In the genomic region with DNA sequence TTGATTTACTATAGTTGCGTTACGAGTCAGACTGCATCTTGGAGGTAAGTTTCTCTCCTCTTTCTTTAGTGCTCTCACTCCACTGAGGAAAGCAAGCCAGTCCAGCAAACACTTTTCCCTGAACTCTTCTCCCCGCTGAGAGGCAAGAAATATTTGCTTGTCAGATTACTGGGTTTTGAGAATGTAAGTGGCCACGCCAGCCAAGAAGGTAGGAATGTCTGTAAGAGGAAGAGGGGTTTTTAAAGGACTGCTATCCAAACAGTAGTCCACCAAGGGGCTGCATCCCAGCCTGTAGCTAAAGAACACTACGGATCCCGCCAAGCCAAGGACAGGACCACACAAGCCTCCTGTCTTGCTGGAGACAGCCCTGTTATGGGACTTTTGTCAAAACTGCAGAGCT, we compare ENCODE assay signal across 30 mouse cellular contexts.
DNase-seq lines count a peak whose midpoint lies in the region; ATAC-seq and TF ChIP-seq lines count a peak whose summit lies in the region.
"Had no signal": no experiment of that assay in that cellular context is flagged by ENCODE, and none has a peak within 500 bp of the region (broad histone marks: within the 10 kb centered on the region; RNA-seq: fewer than 3 reads in every experiment).

No protein-coding gene starts in this region.

- H3K4me2 ChIP-seq in kidney, embryonic 15.5 days = no peak overlapping the region
- no peak overlapping the region for H3K4me2 ChIP-seq in kidney, embryonic 14.5 days (replicated peaks; ENCODE audit: low read depth, low read length)
- no peak overlapping the region for H3K4me2 ChIP-seq in embryonic facial prominence, embryonic 15.5 days (replicated peaks)
- H3K4me2 ChIP-seq in lung, embryonic 15.5 days = peak overlapping the region; percentile 5; the same call in 1 of the 2 replicates
- H3K4me2 ChIP-seq in hindbrain, postnatal 0 days (ENCODE audit: low read depth, low read length) = no peak overlapping the region
- H3K4me2 ChIP-seq: heart, embryonic 12.5 days; intestine, embryonic 15.5 days; neural tube, embryonic 15.5 days; stomach, embryonic 15.5 days had no signal

- H3K36me3 ChIP-seq in kidney, embryonic 15.5 days = peaks cover 9% of the 10 kb centered on the region
- H3K36me3 ChIP-seq in kidney, embryonic 14.5 days (ENCODE audit: control insufficient read depth, insufficient read depth, low read length) = peaks cover under 1% of the 10 kb centered on the region; the same call in 1 of the 2 replicates
- H3K36me3 ChIP-seq in embryonic facial prominence, embryonic 15.5 days = peaks cover 6% of the 10 kb centered on the region; the same call in 1 of the 2 replicates
- peaks cover 3% of the 10 kb centered on the region; the same call in 1 of the 2 replicates for H3K36me3 ChIP-seq in lung, embryonic 15.5 days
- H3K36me3 ChIP-seq in hindbrain, postnatal 0 days (ENCODE audit: insufficient read depth, low read length) = no peaks in the 10 kb centered on the region
- H3K36me3 ChIP-seq: intestine, embryonic 15.5 days; neural tube, embryonic 15.5 days had no signal

- no peaks in the 10 kb centered on the region for H3K27me3 ChIP-seq in kidney, embryonic 15.5 days
- H3K27me3 ChIP-seq in kidney, embryonic 14.5 days (ENCODE audit: control insufficient read depth, insufficient read depth, low read length) = no peaks in the 10 kb centered on the region
- no peaks in the 10 kb centered on the region for H3K27me3 ChIP-seq in embryonic facial prominence, embryonic 15.5 days
- no peaks in the 10 kb centered on the region for H3K27me3 ChIP-seq in lung, embryonic 15.5 days
- H3K27me3 ChIP-seq in hindbrain, postnatal 0 days (ENCODE audit: insufficient read depth, low read length) = no peaks in the 10 kb centered on the region
- H3K27me3 ChIP-seq: heart, embryonic 12.5 days; intestine, embryonic 15.5 days; neural tube, embryonic 15.5 days; stomach, embryonic 15.5 days had no signal

- H3K4me1 ChIP-seq in kidney, embryonic 15.5 days = peaks cover 35% of the 10 kb centered on the region
- peaks cover 12% of the 10 kb centered on the region for H3K4me1 ChIP-seq in kidney, embryonic 14.5 days (ENCODE audit: control insufficient read depth, insufficient read depth, low read length)
- H3K4me1 ChIP-seq in embryonic facial prominence, embryonic 15.5 days = peaks cover 4% of the 10 kb centered on the region; the same call in 1 of the 2 replicates
- H3K4me1 ChIP-seq in lung, embryonic 15.5 days = peaks cover 48% of the 10 kb centered on the region
- no peaks in the 10 kb centered on the region for H3K4me1 ChIP-seq in hindbrain, postnatal 0 days (ENCODE audit: insufficient read depth, low read length)
- H3K4me1 ChIP-seq: intestine, embryonic 15.5 days; neural tube, embryonic 15.5 days had no signal

- H3K27ac ChIP-seq in kidney, embryonic 15.5 days = 0 out of 2 replicates have a peak overlapping the region, but pooled peaks have one; percentile 46
- H3K27ac ChIP-seq in kidney, embryonic 14.5 days (ENCODE audit: low read depth, low read length) = no peak overlapping the region
- 0 out of 2 replicates have a peak overlapping the region, but pooled peaks have one; percentile 44 for H3K27ac ChIP-seq in embryonic facial prominence, embryonic 15.5 days (replicated peaks)
- peak overlapping the region; percentile 79 for H3K27ac ChIP-seq in lung, embryonic 15.5 days
- H3K27ac ChIP-seq in hindbrain, postnatal 0 days = no peak overlapping the region
- H3K27ac ChIP-seq: gastrocnemius, adult 2 months; intestine, embryonic 15.5 days; liver, embryonic 14.5 days; neural tube, embryonic 15.5 days; stomach, embryonic 15.5 days had no signal

- H3K9ac ChIP-seq in kidney, embryonic 15.5 days = no peak overlapping the region
- H3K9ac ChIP-seq in kidney, embryonic 14.5 days (ENCODE audit: low read depth, low read length) = no peak overlapping the region
- H3K9ac ChIP-seq in embryonic facial prominence, embryonic 15.5 days = no peak overlapping the region
- H3K9ac ChIP-seq in lung, embryonic 15.5 days = no peak overlapping the region
- no peak overlapping the region for H3K9ac ChIP-seq in hindbrain, postnatal 0 days (replicated peaks; ENCODE audit: low read length)
- H3K9ac ChIP-seq: heart, embryonic 12.5 days; intestine, embryonic 15.5 days; liver, embryonic 14.5 days; neural tube, embryonic 15.5 days; stomach, embryonic 15.5 days had no signal

- peak; percentile 68 for DNase-seq in lung, postnatal 36 days
- DNase-seq in thymus, adult 18-20 months = no peak
- no peak for DNase-seq in hindbrain, postnatal 0 days (ENCODE audit: low spot score)
- DNase-seq: adrenal gland, postnatal 14 days; cerebellum, adult 11-12 months; cerebellum, postnatal 14 days; gastrocnemius, adult 2 months; heart, adult 18-20 months; heart, postnatal 10 days; kidney, adult 8-10 months; kidney, postnatal 25 days; liver; midbrain, embryonic 14.5 days; retina, postnatal 1 day; right cerebral cortex, postnatal 14 days; thymus, adult 2 months; thymus, postnatal 4 days had no signal

- no peak for TF ChIP-seq CTCF in hindbrain, postnatal 0 days (IDR thresholded peaks at IDR 0.05; ENCODE audit: low read depth)

- H3K9me3 ChIP-seq in kidney, embryonic 15.5 days (replicated peaks) = no peaks in the 10 kb centered on the region
- no peaks in the 10 kb centered on the region for H3K9me3 ChIP-seq in kidney, embryonic 14.5 days (ENCODE audit: control insufficient read depth, low read length)
- no peaks in the 10 kb centered on the region for H3K9me3 ChIP-seq in embryonic facial prominence, embryonic 15.5 days (replicated peaks)
- H3K9me3 ChIP-seq in lung, embryonic 15.5 days = no peaks in the 10 kb centered on the region
- no peaks in the 10 kb centered on the region for H3K9me3 ChIP-seq in hindbrain, postnatal 0 days (ENCODE audit: low read length)
- H3K9me3 ChIP-seq: heart, embryonic 12.5 days; intestine, embryonic 15.5 days; neural tube, embryonic 15.5 days; stomach, embryonic 15.5 days had no signal

- 56% methylated on average over 6 of the region's 6 CpGs for WGBS in kidney, embryonic 15.5 days
- WGBS in kidney, embryonic 14.5 days = 62% methylated on average over 6 of the region's 6 CpGs
- 55% methylated on average over 6 of the region's 6 CpGs for WGBS in embryonic facial prominence, embryonic 15.5 days
- 58% methylated on average over 6 of the region's 6 CpGs for WGBS in lung, embryonic 15.5 days
- 77% methylated on average over 6 of the region's 6 CpGs for WGBS in hindbrain, postnatal 0 days

- H3K4me3 ChIP-seq in kidney, embryonic 15.5 days (replicated peaks) = no peak overlapping the region
- no peak overlapping the region for H3K4me3 ChIP-seq in kidney, embryonic 14.5 days (ENCODE audit: low read length)
- no peak overlapping the region for H3K4me3 ChIP-seq in embryonic facial prominence, embryonic 15.5 days (replicated peaks)
- no peak overlapping the region for H3K4me3 ChIP-seq in lung, embryonic 15.5 days
- no peak overlapping the region for H3K4me3 ChIP-seq in hindbrain, postnatal 0 days (ENCODE audit: low read length)
- H3K4me3 ChIP-seq: erythroblast, embryonic 14.5 days; gastrocnemius, adult 2 months; heart, embryonic 12.5 days; intestine, embryonic 15.5 days; neural tube, embryonic 15.5 days; stomach, embryonic 15.5 days had no signal

- ATAC-seq in kidney, embryonic 15.5 days (replicated peaks; ENCODE audit: low FRiP score) = no peak
- no peak for ATAC-seq in kidney, embryonic 14.5 days (ENCODE audit: low FRiP score, low TSS enrichment)
- ATAC-seq in embryonic facial prominence, embryonic 15.5 days (ENCODE audit: insufficient number of reproducible peaks, low FRiP score, low TSS enrichment, low read depth) = no peak
- ATAC-seq in lung, embryonic 15.5 days (ENCODE audit: borderline replicate concordance, extremely low read depth, low FRiP score, low TSS enrichment) = peak; percentile 51; the same call in 1 of the 2 replicates
- ATAC-seq in hindbrain, postnatal 0 days = no peak
- ATAC-seq: CD4-positive, CD25-positive, alpha-beta regulatory T cell, adult 4 months; forebrain, embryonic 16.5 days; hindbrain, embryonic 16.5 days; intestine, embryonic 15.5 days had no signal

Comparison
In these comparisons a context has a peak if more than half of its experiments do, and no peak if none do; other contexts are left out.
1. H3K27ac ChIP-seq: peak in kidney, embryonic 15.5 days (single experiment), embryonic facial prominence, embryonic 15.5 days (single experiment) and lung, embryonic 15.5 days (single experiment); none in kidney, embryonic 14.5 days (single experiment) and hindbrain, postnatal 0 days (single experiment).